Mouse (Mus musculus): ENCODE results near the gene Fhit. TPM values are rescaled to one million over a fixed set of nuclear protein-coding genes. Genes with fewer than 3 reads are reported as not detected.
"Not testable (repeated sequence)": the region's sequence is repeated elsewhere in the genome, so short reads cannot be mapped to it uniquely, and the experiment has no call there.

The Fhit gene
- polyA plus RNA-seq, 1 experiment from 2014 or later, result 5.6 TPM

DNA sequence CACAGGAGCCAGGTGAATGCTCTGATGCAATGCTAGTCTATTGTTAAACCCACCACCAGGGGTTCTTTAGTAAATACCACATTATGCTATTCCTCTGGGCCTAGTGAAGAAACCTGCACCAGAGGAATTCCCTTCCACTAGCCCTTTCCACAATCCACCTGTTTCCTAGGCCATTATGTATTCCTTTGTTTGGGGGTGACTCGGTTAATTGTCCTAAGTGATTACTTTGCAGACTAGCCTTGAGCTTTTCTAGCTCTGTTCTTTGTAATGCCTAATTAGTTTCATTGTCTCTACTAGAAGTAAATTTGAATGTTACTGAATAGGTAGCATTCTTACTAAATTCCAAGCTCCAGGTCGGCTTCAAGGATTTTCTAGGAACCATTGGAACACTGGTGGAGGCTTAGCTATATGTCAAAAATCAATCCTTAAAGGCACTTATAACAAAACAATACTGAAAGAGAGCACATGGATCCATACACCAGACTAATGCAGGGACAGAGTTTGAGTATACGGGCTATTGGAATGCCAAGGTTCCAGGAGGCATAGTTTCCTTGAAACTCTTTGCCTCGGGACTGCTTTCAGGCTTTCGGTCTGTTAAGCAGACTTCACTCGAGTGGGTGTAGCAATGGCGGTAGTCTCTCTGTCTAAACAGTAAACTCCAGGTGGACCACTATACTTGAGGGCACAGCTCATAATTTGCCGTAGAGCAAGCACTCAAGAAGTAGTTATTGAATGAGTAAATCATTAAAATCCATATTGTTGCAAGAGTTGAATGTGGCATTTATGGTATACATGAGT lies 122.1 kb downstream of the Fhit start:
- not testable (repeated sequence) for H3K4me3 ChIP-seq (ENCODE audit: low read depth, low read length); H3K4me2 ChIP-seq; ATAC-seq (replicated peaks; ENCODE audit: insufficient number of reproducible peaks, low FRiP score, low TSS enrichment); H3K36me3 ChIP-seq (ENCODE audit: control insufficient read depth, insufficient read depth, low read length); H3K9ac ChIP-seq (ENCODE audit: low read depth, low read length); H3K4me1 ChIP-seq (ENCODE audit: control insufficient read depth, insufficient read depth, low read length); H3K27ac ChIP-seq (ENCODE audit: low read depth, low read length); H3K27me3 ChIP-seq (ENCODE audit: control insufficient read depth, insufficient read depth, low read length); H3K9me3 ChIP-seq (replicated peaks; ENCODE audit: control insufficient read depth, low read length)
- WGBS (ENCODE audit: insufficient replicate concordance), result 77% methylated on average over 8 of the region's 8 CpGs

DNA sequence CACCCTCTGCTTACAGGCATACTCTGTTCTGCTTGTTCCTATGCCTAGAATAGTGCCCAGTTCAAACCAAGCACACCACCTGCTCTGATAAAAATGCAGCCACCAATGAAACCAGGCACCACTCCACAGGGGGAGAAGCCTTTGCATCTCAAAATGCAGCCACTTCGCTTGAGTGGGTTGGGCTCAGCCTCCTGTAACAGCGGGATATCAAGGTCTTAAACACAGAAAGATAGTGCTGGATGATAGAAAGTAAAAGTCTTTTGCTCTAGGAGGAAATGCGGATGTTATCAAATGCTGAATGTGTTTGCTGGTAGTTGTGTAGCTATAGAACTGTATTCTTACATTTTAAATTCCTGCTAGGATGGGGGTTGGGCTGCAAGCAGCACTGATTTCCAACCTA lies 140.4 kb downstream of the Fhit start:
- H3K27ac ChIP-seq (ENCODE audit: low read depth, low read length), result no peak overlapping the region
- H3K4me2 ChIP-seq, result no peak overlapping the region
- no peaks in the 10 kb centered on the region for H3K4me1 ChIP-seq (ENCODE audit: control insufficient read depth, insufficient read depth, low read length)
- no peaks in the 10 kb centered on the region for H3K27me3 ChIP-seq (ENCODE audit: control insufficient read depth, insufficient read depth, low read length)
- no peaks in the 10 kb centered on the region for H3K9me3 ChIP-seq (replicated peaks; ENCODE audit: control insufficient read depth, low read length)
- no peak overlapping the region for H3K4me3 ChIP-seq (ENCODE audit: low read depth, low read length)
- no peak for ATAC-seq (replicated peaks; ENCODE audit: insufficient number of reproducible peaks, low FRiP score, low TSS enrichment)
- no peak overlapping the region for H3K9ac ChIP-seq (ENCODE audit: low read depth, low read length)
- WGBS (ENCODE audit: insufficient replicate concordance), result 21% methylated on average over 3 of the region's 3 CpGs
- no peaks in the 10 kb centered on the region for H3K36me3 ChIP-seq (ENCODE audit: control insufficient read depth, insufficient read depth, low read length)

DNA sequence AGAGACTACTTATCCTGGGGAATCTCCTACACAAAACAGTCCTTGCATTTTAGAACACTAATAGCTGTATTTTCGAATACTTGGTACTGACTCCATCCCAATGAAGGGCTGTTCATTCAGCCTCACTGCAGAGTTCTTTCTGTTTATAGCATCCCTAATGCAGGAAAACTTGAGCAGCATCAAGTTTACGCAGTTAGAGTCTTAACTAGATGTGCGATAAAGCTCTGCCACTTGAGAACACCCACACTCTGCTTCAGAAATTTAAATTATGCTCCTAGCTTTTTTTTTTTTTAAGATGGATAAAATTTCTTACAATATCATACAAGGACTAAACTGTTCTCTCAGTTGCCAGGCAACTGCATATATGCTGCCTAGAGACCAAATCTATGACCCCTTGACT lies 183.2 kb downstream of the Fhit start:
- Histone ChIP-seq H3K36me3 (ENCODE audit: control insufficient read depth, insufficient read depth, low read length) (no peaks in the 10 kb centered on the region), H3K4me3 (ENCODE audit: low read depth, low read length) (no peak overlapping the region), H3K4me1 (ENCODE audit: control insufficient read depth, insufficient read depth, low read length) (no peaks in the 10 kb centered on the region), H3K9me3 (replicated peaks; ENCODE audit: control insufficient read depth, low read length) (no peaks in the 10 kb centered on the region), H3K9ac (ENCODE audit: low read depth, low read length) (no peak overlapping the region), H3K27ac (ENCODE audit: low read depth, low read length) (no peak overlapping the region), H3K4me2 (no peak overlapping the region), H3K27me3 (ENCODE audit: control insufficient read depth, insufficient read depth, low read length) (no peaks in the 10 kb centered on the region)
- WGBS (ENCODE audit: insufficient replicate concordance), result 84% methylated on average over 3 of the region's 3 CpGs
- ATAC-seq (replicated peaks; ENCODE audit: insufficient number of reproducible peaks, low FRiP score, low TSS enrichment), result no peak

DNA sequence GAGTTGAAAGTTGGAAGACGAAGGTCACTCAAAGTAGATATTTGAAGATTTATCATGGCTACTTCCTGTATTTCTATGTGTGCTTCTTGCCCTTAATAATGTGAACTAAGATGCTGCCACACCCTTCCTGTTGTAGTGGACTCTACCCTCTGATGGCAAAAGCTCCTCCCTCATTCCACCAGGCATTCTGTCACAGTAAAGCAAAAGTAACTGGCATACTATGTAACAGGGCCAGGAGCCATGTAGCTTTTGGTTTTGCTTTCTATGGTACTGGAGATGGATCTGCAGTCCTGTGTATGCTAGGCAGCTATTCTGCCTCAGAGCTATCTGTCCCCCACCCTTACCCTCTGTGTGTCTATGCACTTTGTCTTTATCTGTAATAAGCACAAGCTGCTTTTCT lies 220.2 kb downstream of the Fhit start:
- Histone ChIP-seq H3K36me3 (ENCODE audit: control insufficient read depth, insufficient read depth, low read length) (no peaks in the 10 kb centered on the region), H3K4me2 (no peak overlapping the region), H3K9ac (ENCODE audit: low read depth, low read length) (no peak overlapping the region), H3K9me3 (replicated peaks; ENCODE audit: control insufficient read depth, low read length) (no peaks in the 10 kb centered on the region), H3K27me3 (ENCODE audit: control insufficient read depth, insufficient read depth, low read length) (no peaks in the 10 kb centered on the region), H3K4me3 (ENCODE audit: low read depth, low read length) (no peak overlapping the region), H3K4me1 (ENCODE audit: control insufficient read depth, insufficient read depth, low read length) (no peaks in the 10 kb centered on the region), H3K27ac (ENCODE audit: low read depth, low read length) (no peak overlapping the region)
- no peak for ATAC-seq (replicated peaks; ENCODE audit: insufficient number of reproducible peaks, low FRiP score, low TSS enrichment)
- 76% methylated on average over 1 of the region's 1 CpGs for WGBS (ENCODE audit: insufficient replicate concordance)

DNA sequence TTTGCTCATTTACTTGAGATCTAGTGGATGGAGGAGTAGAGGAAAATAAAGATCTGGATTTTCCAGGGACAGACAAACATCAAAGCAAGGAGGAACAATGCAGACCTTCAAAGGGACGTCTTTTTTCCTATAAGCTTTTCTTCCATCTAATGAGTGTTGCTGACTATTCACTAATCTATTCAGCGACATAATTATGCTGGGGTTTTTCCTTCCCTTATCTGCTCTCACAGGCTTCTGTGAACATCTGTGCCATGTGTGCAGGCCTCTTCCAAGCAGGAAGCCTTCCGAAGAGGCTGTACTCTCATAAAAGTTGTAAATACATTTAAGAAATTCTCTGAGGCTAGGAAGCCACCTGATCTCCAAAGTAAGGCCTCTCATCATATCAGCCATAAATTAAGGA lies 228.2 kb downstream of the Fhit start:
- Histone ChIP-seq H3K4me2 (no peak overlapping the region), H3K4me1 (ENCODE audit: control insufficient read depth, insufficient read depth, low read length) (no peaks in the 10 kb centered on the region), H3K9me3 (replicated peaks; ENCODE audit: control insufficient read depth, low read length) (no peaks in the 10 kb centered on the region), H3K9ac (ENCODE audit: low read depth, low read length) (no peak overlapping the region), H3K36me3 (ENCODE audit: control insufficient read depth, insufficient read depth, low read length) (no peaks in the 10 kb centered on the region), H3K27ac (ENCODE audit: low read depth, low read length) (no peak overlapping the region), H3K27me3 (ENCODE audit: control insufficient read depth, insufficient read depth, low read length) (no peaks in the 10 kb centered on the region), H3K4me3 (ENCODE audit: low read depth, low read length) (no peak overlapping the region)
- no peak for ATAC-seq (replicated peaks; ENCODE audit: insufficient number of reproducible peaks, low FRiP score, low TSS enrichment)
- 49% methylated on average over 3 of the region's 3 CpGs for WGBS (ENCODE audit: insufficient replicate concordance)

DNA sequence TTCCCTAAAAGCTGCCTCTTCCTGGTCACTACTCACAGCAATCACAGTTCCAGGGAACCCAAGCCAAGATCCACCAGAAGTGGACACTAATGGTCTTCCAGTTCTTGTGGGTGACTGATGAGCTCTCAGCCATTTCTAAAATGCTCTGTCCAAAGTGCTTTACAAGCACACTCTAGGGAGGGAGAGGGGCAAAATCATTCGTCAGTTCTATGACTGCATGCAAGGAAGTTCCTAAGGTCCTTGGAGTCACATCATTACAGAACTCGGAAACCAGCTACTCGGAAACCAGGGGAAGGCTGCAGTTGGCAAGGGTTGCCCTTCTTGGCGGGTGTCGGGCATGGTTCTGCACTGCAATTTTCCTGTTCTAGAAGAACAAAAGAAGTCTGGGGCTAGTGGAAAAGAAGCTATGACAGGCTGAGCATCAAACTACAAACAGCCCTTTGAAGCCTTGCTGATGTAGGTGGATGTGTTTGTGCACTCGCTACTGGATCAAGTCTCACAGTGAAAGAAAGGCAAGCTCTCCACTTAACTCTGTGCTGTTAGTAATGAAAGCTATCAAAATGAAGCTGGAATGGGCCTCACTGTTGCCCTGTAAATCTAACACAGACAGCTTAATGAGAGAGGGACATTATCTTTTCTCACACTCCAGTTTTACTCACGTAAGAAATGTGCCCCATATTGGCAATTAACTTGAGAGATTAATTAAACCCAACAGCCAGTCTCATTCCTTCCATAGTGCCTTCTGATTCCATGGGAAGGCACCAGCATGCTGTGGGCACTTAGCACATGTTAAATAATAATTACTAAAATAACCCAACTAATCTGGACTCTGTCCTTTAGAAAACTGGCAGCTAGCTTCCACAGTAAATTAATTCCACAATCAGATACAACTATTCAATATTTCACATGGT lies 243.7 kb downstream of the Fhit start:
- H3K27ac ChIP-seq (ENCODE audit: low read depth, low read length), result no peak overlapping the region
- no peaks in the 10 kb centered on the region for H3K4me1 ChIP-seq (ENCODE audit: control insufficient read depth, insufficient read depth, low read length)
- H3K4me3 ChIP-seq (ENCODE audit: low read depth, low read length), result no peak overlapping the region
- no peaks in the 10 kb centered on the region for H3K27me3 ChIP-seq (ENCODE audit: control insufficient read depth, insufficient read depth, low read length)
- H3K9ac ChIP-seq (ENCODE audit: low read depth, low read length), result no peak overlapping the region
- 78% methylated on average over 7 of the region's 7 CpGs for WGBS (ENCODE audit: insufficient replicate concordance)
- H3K4me2 ChIP-seq, result no peak overlapping the region
- no peak for ATAC-seq (replicated peaks; ENCODE audit: insufficient number of reproducible peaks, low FRiP score, low TSS enrichment)
- H3K36me3 ChIP-seq (ENCODE audit: control insufficient read depth, insufficient read depth, low read length), result no peaks in the 10 kb centered on the region
- no peaks in the 10 kb centered on the region for H3K9me3 ChIP-seq (replicated peaks; ENCODE audit: control insufficient read depth, low read length)

DNA sequence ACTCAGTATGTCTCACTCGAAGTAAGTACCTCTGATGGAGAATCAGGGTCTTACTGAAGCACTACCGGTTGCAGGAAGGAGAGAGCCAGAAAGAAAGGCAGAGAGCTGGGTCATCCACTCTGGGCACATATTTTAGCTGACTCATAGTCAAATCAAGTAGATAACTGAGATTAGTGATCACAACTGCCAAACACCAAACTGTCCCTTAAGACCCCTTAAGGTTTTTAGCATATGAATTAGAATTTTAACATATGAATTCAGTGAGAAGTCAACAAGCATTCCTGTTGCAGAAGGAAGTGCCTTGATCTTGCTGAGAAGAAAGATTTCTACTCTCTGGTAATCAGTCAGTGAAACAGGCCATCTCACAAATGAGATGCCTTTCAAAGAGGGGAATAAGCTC lies 253.8 kb downstream of the Fhit start:
- ATAC-seq (replicated peaks; ENCODE audit: insufficient number of reproducible peaks, low FRiP score, low TSS enrichment), result no peak

DNA sequence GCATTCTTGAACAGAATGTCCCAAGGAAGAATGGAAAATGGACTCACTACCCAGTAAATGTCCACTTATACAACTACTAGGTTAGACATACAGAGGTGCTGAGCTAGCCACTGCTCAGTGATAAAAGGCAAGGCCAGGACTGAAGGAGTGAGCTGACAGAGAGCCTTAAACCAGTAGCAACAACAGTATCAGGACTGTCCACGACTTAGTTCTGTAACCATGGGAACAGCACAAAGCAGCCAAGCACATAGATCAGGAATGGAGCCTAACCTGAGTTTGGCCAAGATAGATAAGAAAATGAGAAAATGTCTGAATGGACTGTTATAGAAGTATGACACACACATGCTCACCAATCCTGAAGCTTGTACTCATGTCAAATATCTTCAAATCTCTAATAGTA lies 279.1 kb downstream of the Fhit start:
- H3K4me2 ChIP-seq, result no peak overlapping the region
- no peak overlapping the region for H3K27ac ChIP-seq (ENCODE audit: low read depth, low read length)
- H3K27me3 ChIP-seq (ENCODE audit: control insufficient read depth, insufficient read depth, low read length), result no peaks in the 10 kb centered on the region
- no peak overlapping the region for H3K9ac ChIP-seq (ENCODE audit: low read depth, low read length)
- H3K36me3 ChIP-seq (ENCODE audit: control insufficient read depth, insufficient read depth, low read length), result no peaks in the 10 kb centered on the region
- 23% methylated on average over 1 of the region's 1 CpGs for WGBS (ENCODE audit: insufficient replicate concordance)
- H3K4me3 ChIP-seq (ENCODE audit: low read depth, low read length), result no peak overlapping the region
- no peak for ATAC-seq (replicated peaks; ENCODE audit: insufficient number of reproducible peaks, low FRiP score, low TSS enrichment)
- H3K9me3 ChIP-seq (replicated peaks; ENCODE audit: control insufficient read depth, low read length), result no peaks in the 10 kb centered on the region
- H3K4me1 ChIP-seq (ENCODE audit: control insufficient read depth, insufficient read depth, low read length), result no peaks in the 10 kb centered on the region

More for the DNA sequence above, 253.8 kb downstream of the Fhit start:
- 68% methylated on average over 2 of the region's 2 CpGs for WGBS (ENCODE audit: insufficient replicate concordance)
- no peaks in the 10 kb centered on the region for H3K27me3 ChIP-seq (ENCODE audit: control insufficient read depth, insufficient read depth, low read length)
- no peak overlapping the region for H3K9ac ChIP-seq (ENCODE audit: low read depth, low read length)
- H3K36me3 ChIP-seq (ENCODE audit: control insufficient read depth, insufficient read depth, low read length), result no peaks in the 10 kb centered on the region
- H3K4me1 ChIP-seq (ENCODE audit: control insufficient read depth, insufficient read depth, low read length), result no peaks in the 10 kb centered on the region
- no peak overlapping the region for H3K4me2 ChIP-seq
- H3K27ac ChIP-seq (ENCODE audit: low read depth, low read length), result no peak overlapping the region
- no peaks in the 10 kb centered on the region for H3K9me3 ChIP-seq (replicated peaks; ENCODE audit: control insufficient read depth, low read length)
- H3K4me3 ChIP-seq (ENCODE audit: low read depth, low read length), result no peak overlapping the region
